Mouse (Mus musculus) thymus, adult 2 months (tissue): ENCODE measurements at regions not wholly inside any gene's neighbourhood (a gene's known extent, or its start where the extent isn't known, plus 50 kb on each side); places are given as distances from the start of the nearest gene placed in this dataset.

Experiments used
- CTCF ChIP-seq: fragments of 200-500 bp; IDR thresholded peaks from 2 replicates; pipeline ENCODE4 v1.5.1; 2012; ENCODE audit warnings: mild to moderate bottlenecking, control low read depth, low read length, moderate library complexity, borderline replicate concordance; ENCODE audit not compliant: control insufficient read depth, poor library complexity, insufficient read depth; ENCODE audit errors: extremely low read depth
- POLR2A ChIP-seq: fragments of 200-500 bp; IDR thresholded peaks from 2 replicates; pipeline ENCODE4 v1.6.1; 2012; ENCODE audit warnings: mild to moderate bottlenecking, low read length, control low read depth, moderate library complexity; ENCODE audit not compliant: control insufficient read depth, poor library complexity, insufficient read depth; ENCODE audit errors: extremely low read depth

DNA sequence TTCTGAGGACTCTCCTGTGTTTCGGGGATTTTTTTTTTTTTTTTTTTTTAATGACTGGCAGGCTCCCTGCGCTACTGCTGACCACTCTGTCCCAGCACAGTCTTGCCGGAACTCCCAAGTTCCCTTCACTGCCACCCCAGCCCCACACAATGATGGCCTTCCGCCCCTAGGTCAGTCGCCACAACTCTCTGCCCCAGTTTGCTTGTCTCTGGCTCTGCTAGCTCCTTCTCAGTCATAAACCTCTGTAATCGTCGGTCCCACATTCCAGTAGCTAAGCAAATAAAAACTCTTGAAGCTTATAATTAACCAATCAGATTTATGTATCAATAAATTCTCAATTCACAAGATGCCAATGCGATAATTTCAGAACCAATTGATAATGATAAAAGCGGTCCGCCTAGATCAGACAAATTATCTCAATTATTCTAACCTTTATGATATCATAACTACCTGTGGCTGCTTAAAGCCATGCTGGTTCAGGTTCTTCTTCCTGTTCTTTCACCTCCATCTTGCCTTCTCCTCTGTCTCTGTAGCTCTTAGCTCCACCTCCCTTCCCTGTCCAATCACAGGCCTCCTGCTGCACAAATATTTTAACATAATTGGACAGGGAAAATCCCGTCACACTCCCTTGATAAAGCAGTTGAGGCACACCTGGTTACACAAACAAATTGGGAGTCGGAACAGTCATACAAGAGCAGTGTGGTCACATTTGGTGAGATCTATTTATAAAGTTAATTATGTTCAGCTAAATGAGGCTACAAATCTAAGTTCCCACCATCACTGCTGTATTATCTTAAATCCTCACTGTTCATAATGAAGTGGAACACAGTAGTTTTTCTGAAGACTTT, 135.2 kb upstream of the Tars start:
- TF ChIP-seq CTCF (no peak), POLR2A (no peak)
